Mouse (Mus musculus) activated CD4-positive, CD25-positive, alpha-beta regulatory T cell, adult 4 months (primary cell): ENCODE results near the gene Cep126. TPM values are rescaled to one million over a fixed set of nuclear protein-coding genes. Genes with fewer than 3 reads are reported as not detected.

Experiments used
- polyA plus RNA-seq, 2 experiments: library from polyadenylated mRNA; unstranded; fragments of 100-300 nt; shearing (Covaris generic); gene quantifications; one replicate each; pipeline ENCODE4 v1.2.1; 2017

Cep126 gene
- polyA plus RNA-seq, 2 experiments from 2014 or later = not detected

Other genes starting within 250 kb of the Cep126 start
- not detected for gene Yap1, start 129.7 kb downstream of the Cep126 start, polyA plus RNA-seq
- gene Cfap300, start 91.5 kb downstream of the Cep126 start, polyA plus RNA-seq = under 1 TPM; 0.41 to 0.98 TPM